Mouse (Mus musculus): ENCODE measurements at regions not wholly inside any gene's neighbourhood (a gene's known extent, or its start where the extent isn't known, plus 50 kb on each side); places are given as distances from the start of the nearest gene placed in this dataset.

DNA sequence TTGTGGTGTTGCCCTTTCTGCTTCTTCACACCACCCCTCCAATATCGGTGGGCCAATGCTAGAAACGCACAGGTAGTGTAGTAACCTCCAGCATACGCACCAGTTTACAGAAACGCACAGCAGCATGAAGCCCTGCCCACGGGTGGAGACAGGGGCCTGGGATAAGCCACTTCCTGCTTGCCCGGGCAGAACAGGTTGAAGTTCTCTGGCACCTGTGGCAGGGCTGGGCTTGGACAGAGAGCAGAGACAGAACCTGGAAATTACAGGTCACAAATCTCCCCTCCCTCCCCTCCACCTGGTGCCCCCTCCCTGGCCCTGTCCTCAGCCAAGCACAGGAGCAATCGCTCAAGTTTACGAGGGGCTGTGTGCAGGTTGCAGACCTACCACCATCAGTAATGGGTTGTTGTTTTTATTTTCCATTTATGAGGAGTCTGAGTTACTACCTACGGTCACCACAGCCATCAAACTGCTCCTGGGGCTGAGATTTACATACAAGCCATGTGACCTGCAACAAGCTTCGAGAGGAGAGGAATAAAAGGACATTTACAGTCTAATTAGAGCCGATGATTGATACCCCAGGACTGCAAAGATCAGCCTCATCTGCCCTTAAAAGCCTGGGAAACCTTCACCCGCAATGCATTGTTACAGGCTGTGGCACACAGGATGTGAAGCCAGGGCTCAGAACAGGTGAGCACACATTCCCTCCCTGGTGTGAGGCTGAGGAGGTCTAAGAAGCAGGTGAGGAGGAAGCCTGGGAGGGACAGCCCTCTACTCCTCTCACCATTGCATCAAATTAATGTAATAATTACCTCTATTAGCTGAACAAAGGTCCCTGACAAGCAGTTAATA is 93.2 kb downstream of the Gm826 start:
- no peaks in the 10 kb centered on the region for H3K36me3 ChIP-seq (ENCODE audit: control insufficient read depth, insufficient read depth)
- peak overlapping the region; percentile 14; the same call in 1 of the 2 replicates for H3K4me3 ChIP-seq (ENCODE audit: low read depth, low read length)
- H3K27me3 ChIP-seq (replicated peaks; ENCODE audit: control insufficient read depth, insufficient read depth, low read length): no peaks in the 10 kb centered on the region
- ATAC-seq: peak; percentile 91
- H3K27ac ChIP-seq (ENCODE audit: low read depth, low read length): peak overlapping the region; percentile 83
- H3K9ac ChIP-seq (ENCODE audit: low read depth, low read length): peak overlapping the region; percentile 18; the same call in 1 of the 2 replicates
- H3K4me2 ChIP-seq (replicated peaks; ENCODE audit: low read depth): peak overlapping the region; percentile 55
- TF ChIP-seq CTCF (IDR thresholded peaks at IDR 0.05; ENCODE audit: low read depth): no peak
- H3K9me3 ChIP-seq (ENCODE audit: control insufficient read depth): no peaks in the 10 kb centered on the region
- WGBS: 28% methylated on average over 12 of the region's 12 CpGs
- H3K4me1 ChIP-seq (replicated peaks; ENCODE audit: control insufficient read depth, insufficient read depth, low read length): peaks cover 12% of the 10 kb centered on the region

DNA sequence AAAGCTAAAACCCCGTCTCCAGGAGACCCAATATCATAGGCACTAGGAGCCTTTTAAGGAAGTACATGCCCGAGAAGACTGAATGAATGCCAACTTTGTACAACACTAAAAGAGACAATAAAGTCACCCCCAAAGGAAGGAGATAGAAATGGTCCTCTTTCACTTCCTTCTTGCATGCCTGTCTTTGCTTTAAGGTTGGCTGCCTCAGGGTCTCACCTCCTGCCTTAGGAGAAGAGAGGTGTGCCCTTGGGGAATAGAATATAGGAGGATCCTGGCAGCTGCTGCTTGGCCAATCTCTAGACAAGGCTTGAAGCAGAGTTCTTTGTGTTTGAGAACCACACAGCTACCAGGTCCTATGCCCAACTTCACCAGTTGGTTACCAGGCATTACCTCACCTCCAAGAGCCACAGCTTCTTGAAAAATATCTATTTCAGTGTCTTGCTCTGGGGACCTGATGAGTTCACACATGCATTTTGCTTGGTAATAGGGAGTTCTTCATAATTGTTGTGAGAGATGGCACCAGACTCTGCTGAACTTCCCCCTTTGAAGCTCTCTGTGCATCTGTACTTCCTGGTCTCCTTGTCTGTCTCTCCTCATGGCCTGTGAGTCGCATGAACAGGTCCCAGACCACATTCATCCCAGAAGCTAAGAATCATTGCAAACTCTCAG is 96.4 kb downstream of the Gm826 start:
- no peaks in the 10 kb centered on the region for H3K27me3 ChIP-seq (replicated peaks; ENCODE audit: control insufficient read depth, insufficient read depth, low read length)
- H3K36me3 ChIP-seq (ENCODE audit: control insufficient read depth, insufficient read depth): no peaks in the 10 kb centered on the region
- no peak for ATAC-seq
- 67% methylated on average over 3 of the region's 3 CpGs for WGBS
- H3K4me2 ChIP-seq (replicated peaks; ENCODE audit: low read depth): no peak overlapping the region
- no peak overlapping the region for H3K4me3 ChIP-seq (ENCODE audit: low read depth, low read length)
- peaks cover 11% of the 10 kb centered on the region for H3K4me1 ChIP-seq (replicated peaks; ENCODE audit: control insufficient read depth, insufficient read depth, low read length)
- H3K9me3 ChIP-seq (ENCODE audit: control insufficient read depth): no peaks in the 10 kb centered on the region
- no peak overlapping the region for H3K9ac ChIP-seq (ENCODE audit: low read depth, low read length)
- no peak overlapping the region for H3K27ac ChIP-seq (ENCODE audit: low read depth, low read length)
- no peak for TF ChIP-seq CTCF (IDR thresholded peaks at IDR 0.05; ENCODE audit: low read depth)

GRCm38 (mm10) chr2:160236806-160237205 is 97.2 kb downstream of the Gm826 start:
- Histone ChIP-seq H3K4me3 (ENCODE audit: low read depth, low read length) (no peak overlapping the region), H3K9ac (ENCODE audit: low read depth, low read length) (no peak overlapping the region), H3K27me3 (replicated peaks; ENCODE audit: control insufficient read depth, insufficient read depth, low read length) (no peaks in the 10 kb centered on the region), H3K4me2 (replicated peaks; ENCODE audit: low read depth) (no peak overlapping the region), H3K4me1 (replicated peaks; ENCODE audit: control insufficient read depth, insufficient read depth, low read length) (peaks cover 11% of the 10 kb centered on the region), H3K36me3 (ENCODE audit: control insufficient read depth, insufficient read depth) (no peaks in the 10 kb centered on the region), H3K9me3 (ENCODE audit: control insufficient read depth) (no peaks in the 10 kb centered on the region), H3K27ac (ENCODE audit: low read depth, low read length) (peak overlapping the region; percentile 43; the same call in 1 of the 2 replicates)
- no peak for ATAC-seq
- WGBS: 42% methylated on average over 7 of the region's 7 CpGs
- TF ChIP-seq CTCF (IDR thresholded peaks at IDR 0.05; ENCODE audit: low read depth): no peak

DNA sequence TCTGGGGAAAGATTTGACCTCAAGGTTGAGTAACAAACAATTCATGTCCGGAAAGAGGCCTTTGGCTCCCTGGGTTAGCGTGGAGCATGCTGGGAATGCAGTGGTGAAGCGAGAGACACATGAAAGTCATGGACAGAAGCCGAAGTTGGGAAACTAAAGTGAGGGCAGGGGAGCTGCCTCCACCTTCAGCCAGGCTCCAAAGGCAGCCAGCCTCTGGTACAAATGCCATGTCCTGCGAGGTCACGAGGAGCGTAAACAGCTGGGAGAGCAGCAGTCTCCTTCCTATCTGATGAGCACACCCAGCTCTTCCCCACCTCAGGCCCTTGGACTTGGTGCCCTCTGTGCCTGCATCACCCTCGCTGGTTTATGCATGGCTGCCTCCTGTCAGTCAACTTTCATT is 103.2 kb downstream of the Gm826 start:
- Histone ChIP-seq H3K4me3 (ENCODE audit: low read depth, low read length) (no peak overlapping the region), H3K4me2 (replicated peaks; ENCODE audit: low read depth) (no peak overlapping the region), H3K36me3 (ENCODE audit: control insufficient read depth, insufficient read depth) (no peaks in the 10 kb centered on the region), H3K4me1 (replicated peaks; ENCODE audit: control insufficient read depth, insufficient read depth, low read length) (no peaks in the 10 kb centered on the region), H3K9ac (ENCODE audit: low read depth, low read length) (no peak overlapping the region), H3K27me3 (replicated peaks; ENCODE audit: control insufficient read depth, insufficient read depth, low read length) (no peaks in the 10 kb centered on the region), H3K27ac (ENCODE audit: low read depth, low read length) (peak overlapping the region; percentile 57; the same call in 1 of the 2 replicates), H3K9me3 (ENCODE audit: control insufficient read depth) (no peaks in the 10 kb centered on the region)
- TF ChIP-seq CTCF (IDR thresholded peaks at IDR 0.05; ENCODE audit: low read depth): no peak
- 49% methylated on average over 8 of the region's 8 CpGs for WGBS
- peak; percentile 90 for ATAC-seq

GRCm38 (mm10) chr2:160228331-160229035 is 105.5 kb downstream of the Gm826 start:
- 72% methylated on average over 8 of the region's 8 CpGs for WGBS
- no peak overlapping the region for H3K4me2 ChIP-seq (replicated peaks; ENCODE audit: low read depth)

GRCm38 (mm10) chr2:160225450-160225849 is 108.5 kb downstream of the Gm826 start:
- Histone ChIP-seq H3K27me3 (replicated peaks; ENCODE audit: control insufficient read depth, insufficient read depth, low read length) (no peaks in the 10 kb centered on the region), H3K9me3 (ENCODE audit: control insufficient read depth) (no peaks in the 10 kb centered on the region), H3K4me3 (ENCODE audit: low read depth, low read length) (no peak overlapping the region), H3K9ac (ENCODE audit: low read depth, low read length) (no peak overlapping the region), H3K27ac (ENCODE audit: low read depth, low read length) (no peak overlapping the region; the same call in 1 of the 2 replicates), H3K4me2 (replicated peaks; ENCODE audit: low read depth) (no peak overlapping the region), H3K36me3 (ENCODE audit: control insufficient read depth, insufficient read depth) (no peaks in the 10 kb centered on the region), H3K4me1 (replicated peaks; ENCODE audit: control insufficient read depth, insufficient read depth, low read length) (peaks cover 9% of the 10 kb centered on the region; the same call in 1 of the 2 replicates)
- TF ChIP-seq CTCF (IDR thresholded peaks at IDR 0.05; ENCODE audit: low read depth): no peak
- peak; percentile 28; the same call in 1 of the 2 replicates for ATAC-seq
- 32% methylated on average over 5 of the region's 5 CpGs for WGBS

More at GRCm38 (mm10) chr2:160228331-160229035, 105.5 kb downstream of the Gm826 start:
- TF ChIP-seq CTCF (IDR thresholded peaks at IDR 0.05; ENCODE audit: low read depth): no peak
- Histone ChIP-seq H3K27ac (ENCODE audit: low read depth, low read length) (no peak overlapping the region), H3K4me1 (replicated peaks; ENCODE audit: control insufficient read depth, insufficient read depth, low read length) (0 out of 2 replicates have a peak, but pooled peaks cover 2% of the 10 kb centered on the region), H3K9ac (ENCODE audit: low read depth, low read length) (no peak overlapping the region), H3K9me3 (ENCODE audit: control insufficient read depth) (no peaks in the 10 kb centered on the region), H3K36me3 (ENCODE audit: control insufficient read depth, insufficient read depth) (no peaks in the 10 kb centered on the region), H3K4me3 (ENCODE audit: low read depth, low read length) (no peak overlapping the region), H3K27me3 (replicated peaks; ENCODE audit: control insufficient read depth, insufficient read depth, low read length) (no peaks in the 10 kb centered on the region)
- ATAC-seq: no peak

Measured in intestine, postnatal 0 days (tissue).